Mouse (Mus musculus) limb, embryonic 14.5 days (tissue): Measurements from ENCODE around the gene Epha2. TPM values are rescaled to one million over a fixed set of nuclear protein-coding genes. Genes with fewer than 3 reads are reported as not detected.

ENCODE experiments used
- ATAC-seq: fragments of 200-750 bp; cut with Nextera tagmentation; 2 replicates; pipeline ENCODE4 v1.8.0; 2017; ENCODE audit warnings: low read depth, moderate number of reproducible peaks, moderate TSS enrichment; ENCODE audit not compliant: low FRiP score
- DNase-seq: peaks from one replicate; pipeline ENCODE4 v3.0.0-alpha.2; 2015; ENCODE audit warnings: low spot score
- H3K27ac ChIP-seq: fragments of 300-500 bp; sonication (generic); replicated peaks from 2 replicates; pipeline ENCODE4 v1.5.1; 2014; ENCODE audit warnings: low read depth, mild to moderate bottlenecking, low read length, moderate library complexity, mixed read lengths
- H3K27me3 ChIP-seq: fragments of 300-500 bp; sonication (generic); 2 replicates; pipeline ENCODE4 v1.6.1; 2014; ENCODE audit warnings: low read length, mixed read lengths; ENCODE audit not compliant: control insufficient read depth, insufficient read depth
- H3K36me3 ChIP-seq: fragments of 300-500 bp; sonication (generic); 2 replicates; pipeline ENCODE4 v1.6.1; 2014; ENCODE audit warnings: mild to moderate bottlenecking, low read length, moderate library complexity, mixed read lengths; ENCODE audit not compliant: control insufficient read depth, insufficient read depth
- H3K4me1 ChIP-seq: fragments of 300-500 bp; sonication (generic); 2 replicates; pipeline ENCODE4 v1.6.1; 2014; ENCODE audit warnings: antibody characterized with exemption, low read length, mixed read lengths; ENCODE audit not compliant: control insufficient read depth, insufficient read depth
- H3K4me2 ChIP-seq: fragments of 300-500 bp; sonication (generic); replicated peaks from 2 replicates; pipeline ENCODE4 v1.6.1; 2014; ENCODE audit warnings: low read depth, mild to moderate bottlenecking, low read length, moderate library complexity; ENCODE audit not compliant: severe bottlenecking
- H3K4me3 ChIP-seq: fragments of 300-500 bp; sonication (generic); replicated peaks from 2 replicates; pipeline ENCODE4 v1.5.1; 2014; ENCODE audit warnings: low read length
- H3K9ac ChIP-seq: fragments of 300-500 bp; sonication (generic); 2 replicates; pipeline ENCODE4 v1.6.1; 2014; ENCODE audit warnings: mild to moderate bottlenecking, low read depth, low read length, moderate library complexity; ENCODE audit not compliant: severe bottlenecking
- H3K9me3 ChIP-seq: fragments of 300-500 bp; sonication (generic); 2 replicates; pipeline ENCODE4 v1.6.1; 2016; ENCODE audit warnings: low read length; ENCODE audit not compliant: control insufficient read depth
- POLR2A ChIP-seq: fragments of 200-500 bp; IDR thresholded peaks from 2 replicates; pipeline ENCODE4 v1.8.0; 2012; ENCODE audit warnings: inconsistent platforms, mild to moderate bottlenecking, moderate library complexity, borderline replicate concordance; ENCODE audit not compliant: insufficient read depth, insufficient read length; ENCODE audit errors: extremely low read depth
- WGBS: fragments of 180-500 bp; shearing (Covaris S2); extraction: QIAGEN DNeasy Blood & Tissue Kit; methylation state at CpG from one replicate; pipeline ENCODE4 v1.1.7; 2014; 5-methylcytosine and 5-hydroxymethylcytosine counted together
- polyA plus RNA-seq, 2 experiments: library from polyadenylated mRNA; depleted of rRNA in 1 of 2; stranded (reverse) in 1 of 2; unstranded in 1 of 2; fragments of >200 nt; fragmentation: Nextera tagmentation in 1 of 2; extraction: Ambion mirVana in 1 of 2; gene quantifications; 2 replicates each; pipeline versions ENCODE4 v1.2.1 to v1.2.3; 2012 to 2014

Epha2 gene
- polyA plus RNA-seq, 2 experiments, result 2.2 to 9.4 TPM

GRCm38 (mm10) chr4:141331446-141331845 is 30.4 kb downstream of the Epha2 start:
- peaks cover 49% of the 10 kb centered on the region for H3K4me1 ChIP-seq
- 97% methylated on average over 2 of the region's 2 CpGs for WGBS
- ATAC-seq, result no peak

DNA sequence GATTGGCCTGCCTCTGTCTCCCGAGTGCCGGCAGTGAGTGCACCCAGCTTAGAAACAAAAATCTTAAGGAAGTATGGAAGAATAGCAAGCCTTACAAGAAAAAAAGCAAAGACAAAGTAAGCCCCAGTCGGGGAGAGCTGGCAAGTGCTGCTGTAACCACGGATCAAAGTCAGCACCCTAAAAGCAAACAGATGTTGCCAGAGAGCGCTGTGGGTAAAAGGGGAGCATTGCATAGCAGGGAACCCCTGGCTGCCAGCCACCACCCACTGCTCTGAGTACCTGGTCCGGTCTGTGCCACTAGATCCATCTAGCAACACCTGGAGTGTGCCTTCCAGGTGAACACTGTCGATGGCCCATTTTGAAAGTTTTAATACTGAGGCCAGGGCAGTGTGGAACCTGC is 31.2 kb downstream of the Epha2 start:
- no peak overlapping the region for H3K27ac ChIP-seq
- no peaks in the 10 kb centered on the region for H3K27me3 ChIP-seq
- ATAC-seq, result no peak
- H3K4me2 ChIP-seq, result no peak overlapping the region
- H3K36me3 ChIP-seq, result no peaks in the 10 kb centered on the region
- no peak overlapping the region for H3K9ac ChIP-seq
- TF ChIP-seq POLR2A, result no peak
- DNase-seq, result no peak
- no peak overlapping the region for H3K4me3 ChIP-seq
- no peaks in the 10 kb centered on the region for H3K9me3 ChIP-seq
- 50% methylated on average over 7 of the region's 7 CpGs for WGBS
- H3K4me1 ChIP-seq, result peaks cover 42% of the 10 kb centered on the region

More at GRCm38 (mm10) chr4:141331446-141331845, 30.4 kb downstream of the Epha2 start:
- H3K9me3 ChIP-seq, result no peaks in the 10 kb centered on the region
- DNase-seq, result no peak
- no peak overlapping the region for H3K27ac ChIP-seq
- no peak overlapping the region for H3K9ac ChIP-seq
- no peak overlapping the region for H3K4me3 ChIP-seq
- no peaks in the 10 kb centered on the region for H3K36me3 ChIP-seq
- no peaks in the 10 kb centered on the region for H3K27me3 ChIP-seq
- TF ChIP-seq POLR2A, result no peak
- H3K4me2 ChIP-seq, result no peak overlapping the region

GRCm38 (mm10) chr4:141334695-141335094 is 33.7 kb downstream of the Epha2 start:
- no peak for TF ChIP-seq POLR2A
- no peak for ATAC-seq
- Histone ChIP-seq H3K9ac (peak overlapping the region; percentile 38; the same call in 1 of the 2 replicates), H3K4me1 (peaks cover 44% of the 10 kb centered on the region), H3K27me3 (no peaks in the 10 kb centered on the region), H3K36me3 (no peaks in the 10 kb centered on the region), H3K27ac (peak overlapping the region; percentile 55; the same call in 1 of the 2 replicates), H3K4me2 (no peak overlapping the region), H3K4me3 (no peak overlapping the region), H3K9me3 (no peaks in the 10 kb centered on the region)
- 55% methylated on average over 5 of the region's 5 CpGs for WGBS
- DNase-seq, result no peak

DNA sequence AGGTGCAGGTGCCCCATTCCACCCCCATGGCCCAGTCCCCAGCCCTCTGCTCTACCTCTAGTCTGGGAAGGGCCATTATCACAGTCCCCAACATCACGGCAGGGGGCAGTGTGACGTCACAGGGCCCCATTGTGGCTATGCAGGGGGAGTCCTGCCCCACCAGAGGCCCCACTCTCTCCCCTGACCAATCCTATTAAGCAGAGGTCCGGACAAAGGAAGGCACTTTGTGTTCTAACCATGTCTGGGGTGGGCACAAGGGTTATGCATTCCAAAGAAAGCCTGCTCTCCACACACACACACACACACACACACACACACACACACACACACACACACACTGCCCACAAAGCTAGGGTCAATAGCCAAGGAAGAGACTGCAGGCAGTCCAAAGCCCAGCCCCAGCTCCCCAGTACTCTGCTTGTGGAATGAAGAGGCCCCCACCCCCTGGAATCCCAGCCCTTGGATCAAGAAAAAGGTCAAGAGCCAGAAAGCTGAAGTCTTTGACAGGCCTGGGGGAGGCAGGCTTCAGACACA is 34.3 kb downstream of the Epha2 start:
- no peak overlapping the region for H3K9ac ChIP-seq
- H3K4me1 ChIP-seq, result peaks cover 44% of the 10 kb centered on the region
- 26% methylated on average over 3 of the region's 3 CpGs for WGBS
- H3K36me3 ChIP-seq, result no peaks in the 10 kb centered on the region
- no peaks in the 10 kb centered on the region for H3K27me3 ChIP-seq
- H3K9me3 ChIP-seq, result no peaks in the 10 kb centered on the region
- DNase-seq (no peak), ATAC-seq (peak; percentile 20; the same call in 1 of the 2 replicates)
- H3K4me2 ChIP-seq, result no peak overlapping the region
- no peak overlapping the region for H3K4me3 ChIP-seq
- no peak for TF ChIP-seq POLR2A
- H3K27ac ChIP-seq, result peak overlapping the region; percentile 55

DNA sequence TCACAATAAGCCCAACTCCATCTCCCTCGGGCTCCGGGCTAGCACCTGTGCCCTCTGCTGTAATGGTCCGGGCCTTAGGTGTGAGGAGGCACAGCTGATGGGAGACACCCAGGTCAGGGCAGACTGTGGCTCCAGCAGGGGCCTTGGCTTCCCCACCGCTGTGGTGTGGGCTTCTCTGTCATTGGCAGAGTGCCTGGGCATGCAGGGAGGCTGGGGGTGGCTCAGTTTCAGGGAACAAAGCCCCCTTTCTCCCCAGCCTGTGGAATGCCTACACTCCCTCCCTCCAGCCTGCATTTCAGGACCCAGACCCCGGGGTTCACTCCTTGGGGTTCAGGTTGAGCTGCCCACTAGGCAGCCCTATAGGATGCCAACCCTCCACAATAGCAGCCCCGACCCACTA is 35.2 kb downstream of the Epha2 start:
- TF ChIP-seq POLR2A, result no peak
- WGBS, result 52% methylated on average over 6 of the region's 6 CpGs
- Histone ChIP-seq H3K4me3 (no peak overlapping the region), H3K27me3 (no peaks in the 10 kb centered on the region), H3K36me3 (no peaks in the 10 kb centered on the region), H3K4me1 (peaks cover 44% of the 10 kb centered on the region), H3K27ac (peak overlapping the region; percentile 38; the same call in 1 of the 2 replicates), H3K9ac (no peak overlapping the region), H3K9me3 (no peaks in the 10 kb centered on the region), H3K4me2 (no peak overlapping the region)
- DNase-seq (no peak), ATAC-seq (no peak)

GRCm38 (mm10) chr4:141337986-141338385 is 36.9 kb downstream of the Epha2 start:
- WGBS, result 8% methylated on average over 5 of the region's 6 CpGs
- H3K36me3 ChIP-seq, result no peaks in the 10 kb centered on the region
- no peak overlapping the region for H3K9ac ChIP-seq
- no peak for DNase-seq
- H3K9me3 ChIP-seq, result no peaks in the 10 kb centered on the region
- peaks cover 44% of the 10 kb centered on the region for H3K4me1 ChIP-seq
- H3K27me3 ChIP-seq, result no peaks in the 10 kb centered on the region
- no peak for TF ChIP-seq POLR2A
- ATAC-seq, result peak; percentile 63; the same call in 1 of the 2 replicates
- H3K4me2 ChIP-seq, result peak overlapping the region; percentile 8; the same call in 1 of the 2 replicates
- H3K27ac ChIP-seq, result peak overlapping the region; percentile 21; the same call in 1 of the 2 replicates
- H3K4me3 ChIP-seq, result no peak overlapping the region
